Mouse (Mus musculus) forebrain, embryonic 11.5 days (tissue): ENCODE results near the gene Tenm3. TPM values are rescaled to one million over a fixed set of nuclear protein-coding genes. Genes with fewer than 3 reads are reported as not detected.

Experiments used
- ATAC-seq: fragments of 200-750 bp; cut with Nextera tagmentation; replicated peaks from 2 replicates; pipeline ENCODE4 v1.8.0; 2017; ENCODE audit warnings: moderate TSS enrichment; ENCODE audit not compliant: low FRiP score
- DNase-seq: peaks from one replicate; pipeline ENCODE4 v3.0.0-alpha.2; 2017; ENCODE audit warnings: low spot score
- H3K27ac ChIP-seq: fragments of 300-500 bp; sonication (generic); 2 replicates; pipeline ENCODE4 v1.5.1; 2014; ENCODE audit warnings: low read depth, low read length
- H3K27me3 ChIP-seq: fragments of 300-500 bp; sonication (generic); 2 replicates; pipeline ENCODE4 v1.6.1; 2014; ENCODE audit warnings: mild to moderate bottlenecking, low read length, mixed read lengths; ENCODE audit not compliant: control insufficient read depth, insufficient read depth
- H3K36me3 ChIP-seq: fragments of 300-500 bp; sonication (generic); 2 replicates; pipeline ENCODE4 v1.6.1; 2014; ENCODE audit warnings: mild to moderate bottlenecking, low read length, moderate library complexity, mixed read lengths; ENCODE audit not compliant: control insufficient read depth, insufficient read depth
- H3K4me1 ChIP-seq: fragments of 300-500 bp; sonication (generic); replicated peaks from 2 replicates; pipeline ENCODE4 v1.6.1; 2014; ENCODE audit warnings: low read length, mixed read lengths; ENCODE audit not compliant: control insufficient read depth, insufficient read depth
- H3K4me2 ChIP-seq: fragments of 300-500 bp; sonication (generic); 2 replicates; pipeline ENCODE4 v1.6.1; 2014; ENCODE audit warnings: low read depth, mild to moderate bottlenecking, low read length, moderate library complexity, mixed read lengths; ENCODE audit not compliant: severe bottlenecking
- H3K4me3 ChIP-seq: fragments of 300-500 bp; sonication (generic); 2 replicates; pipeline ENCODE4 v1.5.1; 2014; ENCODE audit warnings: low read depth, low read length
- H3K9ac ChIP-seq: fragments of 300-500 bp; sonication (generic); 2 replicates; pipeline ENCODE4 v1.6.1; 2014; ENCODE audit warnings: low read length
- H3K9me3 ChIP-seq: fragments of 300-500 bp; sonication (generic); 2 replicates; pipeline ENCODE4 v1.6.1; 2016; ENCODE audit warnings: low read length, mixed read lengths; ENCODE audit not compliant: control insufficient read depth
- WGBS: fragments of 180-500 bp; shearing (Covaris S2); extraction: QIAGEN DNeasy Blood & Tissue Kit; methylation state at CpG from one replicate; pipeline ENCODE4 v1.1.7; 2014; 5-methylcytosine and 5-hydroxymethylcytosine counted together
- polyA plus RNA-seq: library from polyadenylated mRNA; unstranded; fragments of >200 nt; fragmentation: Nextera tagmentation; extraction: Ambion mirVana; gene quantifications from 2 replicates; pipeline ENCODE4 v1.2.1, GENCODE M21; 2014

Gene Tenm3
- polyA plus RNA-seq, 1 experiment from 2014 or later = 48.1 TPM

DNA sequence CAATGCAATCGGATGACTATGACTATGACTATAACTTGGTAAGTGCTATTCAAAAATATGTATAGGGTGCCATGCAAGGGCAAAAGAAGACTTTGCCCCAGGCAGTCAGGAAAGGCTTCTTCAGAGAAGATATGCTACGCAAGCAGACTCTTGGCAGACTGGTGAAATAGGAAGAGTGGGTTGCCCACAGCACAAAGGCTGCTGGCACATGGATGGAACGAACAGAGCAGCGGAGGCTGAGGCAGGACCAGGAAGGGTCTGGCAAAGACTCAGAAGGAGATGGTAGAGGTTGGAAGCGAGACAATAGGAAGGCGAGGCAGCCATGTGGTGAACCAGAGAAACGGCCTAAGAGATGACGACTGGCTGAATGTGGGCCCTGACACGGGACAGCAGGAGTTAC is 294.8 kb downstream of the Tenm3 start:
- Histone ChIP-seq H3K4me1 (peaks cover 7% of the 10 kb centered on the region; the same call in 1 of the 2 replicates), H3K4me3 (no peak overlapping the region), H3K27ac (no peak overlapping the region), H3K9me3 (no peaks in the 10 kb centered on the region), H3K4me2 (no peak overlapping the region), H3K27me3 (no peaks in the 10 kb centered on the region), H3K9ac (no peak overlapping the region), H3K36me3 (no peaks in the 10 kb centered on the region)
- no peak for DNase-seq
- WGBS = 93% methylated on average over 9 of the region's 9 CpGs
- no peak for ATAC-seq

- H3K9ac ChIP-seq = no peak overlapping the region
- ATAC-seq = no peak
- 86% methylated on average over 5 of the region's 5 CpGs for WGBS
- H3K36me3 ChIP-seq = no peaks in the 10 kb centered on the region
- no peak overlapping the region for H3K4me3 ChIP-seq
- DNase-seq = no peak
- no peak overlapping the region for H3K4me2 ChIP-seq
- H3K27me3 ChIP-seq = no peaks in the 10 kb centered on the region
- no peak overlapping the region for H3K27ac ChIP-seq
- 0 out of 2 replicates have a peak, but pooled peaks cover 4% of the 10 kb centered on the region for H3K4me1 ChIP-seq
- H3K9me3 ChIP-seq = no peaks in the 10 kb centered on the region
Measured at GRCm38 (mm10) chr8:48545631-48546030, 298.1 kb downstream of the Tenm3 start.

DNA sequence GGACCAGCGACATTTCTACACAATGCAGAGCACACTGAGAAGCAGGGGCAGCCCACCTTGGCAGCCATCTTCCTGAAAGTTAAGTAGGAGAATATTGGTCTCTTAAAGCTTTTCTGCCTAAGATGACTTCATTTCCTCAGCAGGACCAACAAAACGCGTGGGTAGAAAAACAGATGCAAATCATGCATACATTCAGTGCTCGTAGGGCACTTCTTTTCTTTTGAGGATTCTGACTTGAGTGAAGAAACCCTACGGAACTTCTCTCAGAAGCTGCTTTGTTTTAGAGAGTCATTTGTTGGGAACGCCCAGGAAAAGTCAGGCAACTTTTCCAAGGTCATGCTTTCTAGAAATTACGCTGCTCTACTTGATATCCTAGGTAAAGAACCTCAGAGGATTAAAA is 298.9 kb downstream of the Tenm3 start:
- DNase-seq = no peak
- 0 out of 2 replicates have a peak, but pooled peaks cover under 1% of the 10 kb centered on the region for H3K4me1 ChIP-seq
- no peak overlapping the region for H3K4me3 ChIP-seq
- H3K27ac ChIP-seq = no peak overlapping the region
- 69% methylated on average over 7 of the region's 7 CpGs for WGBS
- no peaks in the 10 kb centered on the region for H3K27me3 ChIP-seq
- H3K4me2 ChIP-seq = no peak overlapping the region
- no peak overlapping the region for H3K9ac ChIP-seq
- H3K9me3 ChIP-seq = no peaks in the 10 kb centered on the region
- no peak for ATAC-seq
- H3K36me3 ChIP-seq = no peaks in the 10 kb centered on the region

- H3K27me3 ChIP-seq = no peaks in the 10 kb centered on the region
- no peaks in the 10 kb centered on the region for H3K4me1 ChIP-seq
- 85% methylated on average over 17 of the region's 17 CpGs for WGBS
Measured at GRCm38 (mm10) chr8:48542141-48542540, 301.6 kb downstream of the Tenm3 start.

GRCm38 (mm10) chr8:48540894-48541293 is 302.9 kb downstream of the Tenm3 start:
- Histone ChIP-seq H3K4me3 (no peak overlapping the region), H3K27ac (no peak overlapping the region), H3K36me3 (no peaks in the 10 kb centered on the region), H3K4me1 (no peaks in the 10 kb centered on the region), H3K9ac (no peak overlapping the region), H3K9me3 (no peaks in the 10 kb centered on the region), H3K4me2 (no peak overlapping the region), H3K27me3 (no peaks in the 10 kb centered on the region)
- no peak for DNase-seq
- ATAC-seq = no peak
- WGBS = 30% methylated on average over 8 of the region's 8 CpGs

More at GRCm38 (mm10) chr8:48542141-48542540, 301.6 kb downstream of the Tenm3 start:
- DNase-seq = no peak
- Histone ChIP-seq H3K36me3 (no peaks in the 10 kb centered on the region), H3K4me3 (no peak overlapping the region), H3K9me3 (no peaks in the 10 kb centered on the region), H3K4me2 (no peak overlapping the region), H3K9ac (no peak overlapping the region), H3K27ac (no peak overlapping the region)
- no peak for ATAC-seq

- no peaks in the 10 kb centered on the region; the same call in 1 of the 2 replicates for H3K36me3 ChIP-seq
- H3K4me2 ChIP-seq = no peak overlapping the region
- no peak overlapping the region for H3K27ac ChIP-seq
- DNase-seq = no peak
- no peaks in the 10 kb centered on the region for H3K4me1 ChIP-seq
- no peaks in the 10 kb centered on the region for H3K9me3 ChIP-seq
- no peak overlapping the region for H3K9ac ChIP-seq
- H3K27me3 ChIP-seq = no peaks in the 10 kb centered on the region
- WGBS = 97% methylated on average over 3 of the region's 3 CpGs
- no peak for ATAC-seq
- H3K4me3 ChIP-seq = no peak overlapping the region
Measured at GRCm38 (mm10) chr8:48535833-48536232, 307.9 kb downstream of the Tenm3 start.

DNA sequence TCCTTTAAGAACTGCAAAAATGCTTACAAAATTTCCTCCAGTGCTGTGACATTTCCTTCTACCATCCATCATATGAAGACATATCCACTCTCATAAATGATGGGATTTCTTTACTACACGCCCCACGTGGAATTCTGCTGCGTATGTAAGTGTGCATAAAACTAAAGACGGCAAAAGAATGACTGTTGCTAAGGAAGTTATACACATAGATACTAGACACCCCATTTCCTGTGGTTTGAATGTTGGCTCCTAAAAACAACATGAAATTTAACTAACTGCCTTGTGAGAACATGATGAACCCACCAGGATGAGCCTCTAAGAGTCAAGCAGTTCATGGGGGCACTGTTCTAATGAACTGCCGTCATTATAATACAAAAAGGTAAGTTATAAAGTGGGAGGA is 312.0 kb downstream of the Tenm3 start:
- H3K27ac ChIP-seq = no peak overlapping the region
- no peak for DNase-seq
- no peaks in the 10 kb centered on the region; the same call in 1 of the 2 replicates for H3K36me3 ChIP-seq
- H3K4me2 ChIP-seq = no peak overlapping the region
- ATAC-seq = no peak
- no peak overlapping the region for H3K9ac ChIP-seq
- no peaks in the 10 kb centered on the region for H3K27me3 ChIP-seq
- H3K4me1 ChIP-seq = no peaks in the 10 kb centered on the region
- no peak overlapping the region for H3K4me3 ChIP-seq
- 90% methylated on average over 5 of the region's 5 CpGs for WGBS
- no peaks in the 10 kb centered on the region for H3K9me3 ChIP-seq

GRCm38 (mm10) chr8:48530916-48531570 is 312.7 kb downstream of the Tenm3 start:
- no peak overlapping the region for H3K27ac ChIP-seq
- DNase-seq (no peak), ATAC-seq (no peak)
- H3K9me3 ChIP-seq = no peaks in the 10 kb centered on the region
- no peaks in the 10 kb centered on the region for H3K4me1 ChIP-seq
- H3K9ac ChIP-seq = no peak overlapping the region
- H3K36me3 ChIP-seq = no peaks in the 10 kb centered on the region; the same call in 1 of the 2 replicates
- WGBS = 95% methylated on average over 11 of the region's 11 CpGs
- no peaks in the 10 kb centered on the region for H3K27me3 ChIP-seq
- H3K4me3 ChIP-seq = no peak overlapping the region
- H3K4me2 ChIP-seq = no peak overlapping the region

- ATAC-seq = no peak
Measured at GRCm38 (mm10) chr8:48527418-48527817, 316.3 kb downstream of the Tenm3 start.

More at GRCm38 (mm10) chr8:48527418-48527817, 316.3 kb downstream of the Tenm3 start:
- Histone ChIP-seq H3K4me3 (no peak overlapping the region), H3K36me3 (no peaks in the 10 kb centered on the region; the same call in 1 of the 2 replicates), H3K4me2 (no peak overlapping the region), H3K9ac (no peak overlapping the region), H3K4me1 (no peaks in the 10 kb centered on the region), H3K27ac (no peak overlapping the region), H3K9me3 (no peaks in the 10 kb centered on the region), H3K27me3 (no peaks in the 10 kb centered on the region)
- no peak for DNase-seq
- WGBS = 50% methylated on average over 6 of the region's 6 CpGs
